Mouse (Mus musculus) MEL (cell line): Measurements from ENCODE around the gene Cep112. TPM values are rescaled to one million over a fixed set of nuclear protein-coding genes. Genes with fewer than 3 reads are reported as not detected.

ENCODE experiments used
- DNase-seq: peaks from one replicate; pipeline ENCODE4 v3.0.0; 2011; ENCODE audit warnings: low read depth, low spot score
- H3K27ac ChIP-seq: 2 replicates; pipeline ENCODE4 v1.5.1; 2012; ENCODE audit warnings: low read depth, mild to moderate bottlenecking, control low read depth, low read length, moderate library complexity; ENCODE audit not compliant: control insufficient read depth
- H3K27me3 ChIP-seq, 2 experiments: fragments of 150-350 bp in 1 of 2; sonication (generic) in 1 of 2; 2 replicates each; pipeline ENCODE4 v1.6.1; 2012; ENCODE audit warnings: low read length in 2 of 2, mild to moderate bottlenecking in 2 of 2, improper control_type of control experiment in 1 of 2, moderate library complexity in 1 of 2; ENCODE audit not compliant: insufficient read depth in 2 of 2, control insufficient read depth in 1 of 2
- H3K36me3 ChIP-seq, 2 experiments: 2 replicates each; pipeline ENCODE4 v1.6.1; 2012 to 2014; ENCODE audit warnings: low read length in 2 of 2, improper control_type of control experiment in 1 of 2, inconsistent platforms in 1 of 2, mild to moderate bottlenecking in 1 of 2; ENCODE audit not compliant: insufficient read depth in 2 of 2, control insufficient read depth in 1 of 2
- H3K4me1 ChIP-seq, 2 experiments: fragments of 150-350 bp in 1 of 2; sonication (generic) in 1 of 2; 2 replicates each; pipeline ENCODE4 v1.6.1; 2012; ENCODE audit warnings: low read length in 2 of 2, improper control_type of control experiment in 1 of 2, mild to moderate bottlenecking in 1 of 2; ENCODE audit not compliant: insufficient read depth in 2 of 2, control insufficient read depth in 1 of 2
- H3K4me3 ChIP-seq, 2 experiments: fragments of 150-350 bp in 1 of 2; sonication (generic) in 1 of 2; 2 replicates each; pipeline ENCODE4 v1.5.1; 2012; ENCODE audit warnings: low read depth in 2 of 2, low read length in 2 of 2, mild to moderate bottlenecking in 2 of 2, moderate library complexity in 2 of 2, control low read depth in 1 of 2, improper control_type of control experiment in 1 of 2; ENCODE audit not compliant: control insufficient read depth in 1 of 2, insufficient read depth in 1 of 2
- H3K79me2 ChIP-seq: 2 replicates; pipeline ENCODE4 v1.6.1; 2012; ENCODE audit warnings: mild to moderate bottlenecking, low read length, moderate library complexity; ENCODE audit not compliant: control insufficient read depth, poor library complexity, insufficient read depth
- H3K9ac ChIP-seq: 2 replicates; pipeline ENCODE4 v1.6.1; 2012; ENCODE audit warnings: low read depth, mild to moderate bottlenecking, control low read depth, low read length, moderate library complexity; ENCODE audit not compliant: control insufficient read depth, poor library complexity, severe bottlenecking
- H3K9me3 ChIP-seq: fragments of 150-350 bp; sonication (generic); replicated peaks from 2 replicates; pipeline ENCODE4 v1.6.1; 2012; ENCODE audit warnings: mild to moderate bottlenecking, low read length, improper control_type of control experiment, moderate library complexity; ENCODE audit not compliant: insufficient read depth
- BHLHE40 ChIP-seq: IDR thresholded peaks from 2 replicates; pipeline ENCODE4 v1.6.1; 2012; ENCODE audit warnings: low read depth, mild to moderate bottlenecking, inconsistent platforms, low read length, improper control_type of control experiment, borderline replicate concordance
- ELF1 ChIP-seq: IDR thresholded peaks from 2 replicates; pipeline ENCODE4 v1.6.1; 2014; ENCODE audit warnings: low read depth, mild to moderate bottlenecking, inconsistent platforms, low read length, improper control_type of control experiment, moderate library complexity
- EP300 ChIP-seq, 2 experiments: IDR thresholded peaks; 2 replicates each; pipeline ENCODE4 v1.6.1; 2011; ENCODE audit warnings: improper control_type of control experiment in 2 of 2, low read length in 2 of 2, low read depth in 1 of 2, mild to moderate bottlenecking in 1 of 2
- JUND ChIP-seq: IDR thresholded peaks from 2 replicates; pipeline ENCODE4 v1.6.1; 2011; ENCODE audit warnings: low read depth, mild to moderate bottlenecking, improper control_type of control experiment, low read length
- MAZ ChIP-seq: IDR thresholded peaks from 2 replicates; pipeline ENCODE4 v1.6.1; 2012; ENCODE audit warnings: low read depth, mild to moderate bottlenecking, inconsistent platforms, low read length, improper control_type of control experiment
- MEF2A ChIP-seq: IDR thresholded peaks from 2 replicates; pipeline ENCODE4 v1.6.1; 2014; ENCODE audit warnings: low read depth, mild to moderate bottlenecking, inconsistent platforms, low read length, improper control_type of control experiment; ENCODE audit not compliant: poor library complexity, insufficient replicate concordance, severe bottlenecking; ENCODE audit errors: extremely low read depth
- NRF1 ChIP-seq: IDR thresholded peaks from 2 replicates; pipeline ENCODE4 v1.6.1; 2014; ENCODE audit warnings: low read depth, mild to moderate bottlenecking, inconsistent platforms, low read length, improper control_type of control experiment, moderate library complexity; ENCODE audit not compliant: poor library complexity, insufficient read depth, severe bottlenecking
- USF2 ChIP-seq, 2 experiments: IDR thresholded peaks; 2 replicates each; pipeline ENCODE4 v1.6.1; 2011 to 2012; ENCODE audit warnings: improper control_type of control experiment in 2 of 2, low read length in 2 of 2, borderline replicate concordance in 1 of 2, inconsistent platforms in 1 of 2, low read depth in 1 of 2, mild to moderate bottlenecking in 1 of 2; ENCODE audit not compliant: insufficient read depth in 1 of 2
- polyA plus RNA-seq, 2 experiments: library from polyadenylated mRNA; stranded (reverse) in 1 of 2; unstranded in 1 of 2; fragments of >175 nt in 1 of 2; fragments of >200 nt in 1 of 2; gene quantifications; 2 replicates each; pipeline versions ENCODE4 v1.2.1 to v1.2.4; 2012; ENCODE audit warnings: low replicate concordance in 2 of 2, low read depth in 1 of 2; ENCODE audit not compliant: insufficient read length in 2 of 2, insufficient read depth in 1 of 2, missing spikeins in 1 of 2
- total RNA-seq: library from RNA; depleted of rRNA; stranded (reverse); fragments of 300-350 nt; gene quantifications from 2 replicates; pipeline ENCODE4 v1.2.3, GENCODE M21; 2012

Cep112 gene
- total and polyA plus RNA-seq, 3 experiments, result 1.3 TPM; not detected in 2

DNA sequence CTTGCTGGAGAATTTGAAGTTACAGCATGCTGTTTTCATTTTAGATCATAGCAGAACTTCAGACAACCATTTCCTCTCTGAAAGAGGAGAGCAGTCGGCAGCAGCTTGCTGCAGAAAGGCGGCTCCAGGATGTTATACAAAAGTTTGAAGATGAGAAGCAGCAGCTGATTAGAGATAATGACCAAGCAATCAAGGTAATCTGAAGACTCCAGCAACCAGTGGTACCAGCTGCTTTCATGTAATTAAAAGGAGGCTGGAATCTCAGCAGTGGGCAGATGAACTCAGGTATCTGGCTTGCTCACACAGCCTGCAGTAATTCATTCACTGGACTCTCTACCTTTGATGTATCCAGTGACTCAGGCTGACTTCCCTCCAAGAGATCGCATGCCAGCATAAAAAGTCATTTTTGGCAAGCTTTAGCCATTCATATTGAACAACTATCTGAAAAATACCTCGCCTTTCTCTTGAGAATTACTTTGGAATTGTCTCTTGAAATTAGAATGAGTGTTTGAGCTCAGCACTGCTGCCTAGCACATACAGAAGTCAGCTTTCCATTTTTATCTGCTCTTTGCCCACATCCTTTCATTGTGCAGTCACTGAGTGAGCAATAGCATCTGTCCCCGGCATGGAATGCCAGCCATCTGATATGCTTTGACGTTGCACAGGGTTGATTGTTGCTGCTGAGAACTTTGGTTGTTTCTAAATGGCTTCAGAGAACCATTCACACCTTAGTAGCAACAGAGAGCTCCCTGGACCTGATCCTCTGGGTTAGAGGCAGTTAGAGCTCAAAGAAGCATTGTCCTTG lies 332.8 kb downstream of the Cep112 start:
- TF ChIP-seq ELF1 (no peak), EP300 (IDR thresholded peaks at IDR 0.05; ENCODE audit: low read depth in 1 of 2, low read length in 2 of 2) (no peak)
- no peak for DNase-seq
- no peaks in the 10 kb centered on the region for H3K79me2 ChIP-seq
- H3K27me3 ChIP-seq, result peaks cover 0 to 3% of the 10 kb centered on the region in 2 experiments; a peak in 1 of 4 replicates
- no peaks in the 10 kb centered on the region for H3K9me3 ChIP-seq
- H3K9ac ChIP-seq, result no peak overlapping the region
- no peaks in the 10 kb centered on the region for H3K36me3 ChIP-seq
- no peak overlapping the region for H3K27ac ChIP-seq
- H3K4me3 ChIP-seq, result no peak overlapping the region
- no peaks in the 10 kb centered on the region for H3K4me1 ChIP-seq

DNA sequence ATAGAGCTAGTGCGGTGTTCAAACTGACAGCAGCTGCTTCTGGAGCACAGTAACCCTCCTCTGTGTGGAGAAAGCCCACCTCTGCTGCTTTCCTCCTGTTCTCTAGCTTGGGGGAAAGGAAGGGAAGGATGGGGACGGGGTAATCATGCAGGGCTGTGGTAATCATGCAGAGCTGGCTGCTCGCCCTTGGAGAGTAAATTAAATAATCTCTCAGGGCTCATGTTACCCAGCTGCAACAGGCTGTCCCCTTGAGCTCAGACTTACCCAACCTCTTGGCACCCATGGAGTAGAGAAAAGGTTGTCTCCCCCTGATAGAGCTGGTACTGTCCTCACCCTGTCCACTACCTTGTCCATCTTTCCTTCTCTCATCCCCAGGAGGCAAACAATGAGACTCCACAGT lies 345.1 kb downstream of the Cep112 start:
- H3K9me3 ChIP-seq, result no peaks in the 10 kb centered on the region
- no peaks in the 10 kb centered on the region for H3K4me1 ChIP-seq
- H3K36me3 ChIP-seq, result no peaks in the 10 kb centered on the region
- DNase-seq, result no peak
- H3K79me2 ChIP-seq, result no peaks in the 10 kb centered on the region
- H3K9ac ChIP-seq, result no peak overlapping the region
- H3K27ac ChIP-seq, result no peak overlapping the region
- no peak overlapping the region for H3K4me3 ChIP-seq
- no peak for TF ChIP-seq EP300 (IDR thresholded peaks at IDR 0.05; ENCODE audit: low read depth in 1 of 2, low read length in 2 of 2)
- TF ChIP-seq JUND, result no peak
- no peak for TF ChIP-seq BHLHE40
- TF ChIP-seq MAZ, result no peak
- H3K27me3 ChIP-seq, result no peaks in the 10 kb centered on the region; a peak in 1 of 4 replicates

DNA sequence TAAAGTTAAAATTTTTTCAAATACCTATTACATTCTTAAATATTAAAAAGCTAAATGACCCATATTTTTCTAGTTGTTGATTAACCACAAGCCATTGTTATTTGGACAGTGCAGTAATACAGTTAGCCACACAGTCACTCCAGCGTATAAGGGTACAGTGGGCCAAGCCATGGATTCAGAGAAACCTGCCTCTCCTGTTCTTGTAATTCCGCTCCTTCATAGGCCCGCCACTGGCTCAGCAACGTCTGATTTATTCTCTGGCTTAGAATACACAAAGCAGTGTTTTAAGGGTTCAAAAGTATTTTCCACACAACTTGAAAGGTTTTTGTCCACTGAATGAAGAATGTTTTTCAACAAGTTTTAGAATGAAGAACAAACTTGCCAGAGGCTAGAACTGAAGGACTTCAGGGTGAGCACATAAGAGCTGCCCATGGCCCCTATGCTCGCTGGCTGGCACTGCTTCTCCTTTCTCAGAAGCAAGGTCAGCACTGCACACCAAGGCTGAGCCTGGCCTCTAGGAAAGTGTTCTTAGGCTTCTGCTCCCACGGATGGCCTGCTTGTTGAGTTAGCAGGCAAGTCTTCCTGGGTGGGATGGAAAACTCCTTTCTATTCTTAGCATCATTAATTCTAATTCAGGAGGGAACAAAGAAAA lies 349.2 kb downstream of the Cep112 start:
- no peaks in the 10 kb centered on the region for H3K36me3 ChIP-seq
- no peak for TF ChIP-seq MEF2A
- no peak for TF ChIP-seq USF2 (IDR thresholded peaks at IDR 0.05; ENCODE audit: borderline replicate concordance in 1 of 2, insufficient read depth in 1 of 2, low read depth in 1 of 2, low read length in 2 of 2)
- TF ChIP-seq NRF1, result no peak
- no peak for TF ChIP-seq BHLHE40
- TF ChIP-seq MAZ, result no peak
- H3K27me3 ChIP-seq, result no peaks in the 10 kb centered on the region; a peak in 1 of 4 replicates
- no peak overlapping the region for H3K9ac ChIP-seq
- H3K79me2 ChIP-seq, result no peaks in the 10 kb centered on the region
- DNase-seq, result no peak
- no peaks in the 10 kb centered on the region for H3K4me1 ChIP-seq
- H3K27ac ChIP-seq, result no peak overlapping the region
- no peak overlapping the region for H3K4me3 ChIP-seq
- H3K9me3 ChIP-seq, result no peaks in the 10 kb centered on the region
